Comparison of ENCODE assay signal across 14 mouse cellular contexts in the genomic region with DNA sequence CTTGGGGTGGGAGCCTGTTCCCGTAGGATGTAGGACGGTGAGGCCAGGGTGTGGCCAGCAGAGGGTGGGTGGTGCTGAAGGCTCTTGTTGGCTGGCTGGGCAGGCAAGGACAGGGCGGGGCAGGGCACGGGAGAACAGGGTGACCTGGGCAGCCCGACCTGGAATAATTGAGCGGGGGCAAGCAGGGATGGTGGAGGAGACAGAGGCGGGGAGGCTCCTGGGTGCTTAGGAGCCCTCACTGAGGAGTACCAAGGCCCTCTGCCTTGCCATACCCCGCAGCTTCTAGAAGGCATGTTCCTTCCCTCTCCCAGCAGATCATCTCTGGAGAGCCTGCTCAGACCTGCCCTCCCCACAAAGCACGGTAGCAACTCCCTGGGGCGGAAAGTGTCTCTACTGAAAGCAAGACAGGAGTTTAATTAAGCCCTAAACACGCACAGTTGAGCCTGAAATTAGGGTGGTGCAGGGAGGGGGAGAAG. TPM values are rescaled to one million over a fixed set of nuclear protein-coding genes. Genes with fewer than 3 reads are reported as not detected.
DNase-seq lines count a peak whose midpoint lies in the region; ATAC-seq lines count a peak whose summit lies in the region.
"Had no signal": no experiment of that assay in that cellular context is flagged by ENCODE, and none has a peak within 500 bp of the region (broad histone marks: within the 10 kb centered on the region; RNA-seq: fewer than 3 reads in every experiment).

No protein-coding gene starts in this region.

- ATAC-seq in lung, embryonic 16.5 days (ENCODE audit: low read depth): peak; percentile 71
- no peak for ATAC-seq in megakaryocyte-erythroid progenitor cell, adult 5-6 weeks (replicated peaks; ENCODE audit: low FRiP score, low TSS enrichment, poor library complexity, severe bottlenecking)

- H3K9me3 ChIP-seq in heart, embryonic 10.5 days: no peaks in the 10 kb centered on the region
- no peaks in the 10 kb centered on the region for H3K9me3 ChIP-seq in lung, embryonic 16.5 days (ENCODE audit: control insufficient read depth, low read length)
- H3K9me3 ChIP-seq: neural tube, embryonic 15.5 days had no signal

- DNase-seq in heart, embryonic 10.5 days (ENCODE audit: low spot score): no peak
- no peak for DNase-seq in heart, postnatal 36 days
- DNase-seq in urinary bladder, postnatal 14 days (ENCODE audit: low spot score): peak; percentile 67
- no peak for DNase-seq in urinary bladder, adult 2 months (ENCODE audit: low spot score)
- no peak for DNase-seq in layer of hippocampus, adult 9-10 months (ENCODE audit: low spot score)
- no peak for DNase-seq in T-cell, adult 2 months (ENCODE audit: low spot score)
- DNase-seq: adrenal gland, postnatal 14 days; gastrocnemius, adult 2 months; right cerebral cortex, postnatal 14 days; thymus, postnatal 36 days had no signal

- H3K27ac ChIP-seq in heart, embryonic 10.5 days: peak overlapping the region; percentile 36; the same call in 1 of the 2 replicates
- H3K27ac ChIP-seq in lung, embryonic 16.5 days (ENCODE audit: low read length): no peak overlapping the region
- H3K27ac ChIP-seq: gastrocnemius, adult 2 months; neural tube, embryonic 15.5 days had no signal

- intact Hi-C loops in heart, postnatal 36 days (cut with DNase I): no loop called here

- peaks cover 18% of the 10 kb centered on the region; the same call in 1 of the 2 replicates for H3K27me3 ChIP-seq in heart, embryonic 10.5 days (ENCODE audit: insufficient read depth, poor library complexity, severe bottlenecking)
- no peaks in the 10 kb centered on the region for H3K27me3 ChIP-seq in lung, embryonic 16.5 days (ENCODE audit: control insufficient read depth, insufficient read depth, low read depth, low read length)
- H3K27me3 ChIP-seq: neural tube, embryonic 15.5 days had no signal

- H3K4me3 ChIP-seq in heart, embryonic 10.5 days: no peak overlapping the region
- H3K4me3 ChIP-seq in lung, embryonic 16.5 days (ENCODE audit: low read length): no peak overlapping the region
- H3K4me3 ChIP-seq: gastrocnemius, adult 2 months; neural tube, embryonic 15.5 days had no signal

- H3K4me1 ChIP-seq in heart, embryonic 10.5 days: peaks cover 3% of the 10 kb centered on the region; the same call in 1 of the 2 replicates
- H3K4me1 ChIP-seq in lung, embryonic 16.5 days (replicated peaks; ENCODE audit: control insufficient read depth, insufficient read depth, low read length): no peaks in the 10 kb centered on the region
- H3K4me1 ChIP-seq: neural tube, embryonic 15.5 days had no signal

- no peak overlapping the region for H3K9ac ChIP-seq in lung, embryonic 16.5 days (ENCODE audit: low read length)
- H3K9ac ChIP-seq: neural tube, embryonic 15.5 days had no signal

- no peak overlapping the region for H3K4me2 ChIP-seq in lung, embryonic 16.5 days (ENCODE audit: low read depth, low read length)
- H3K4me2 ChIP-seq: liver, embryonic 11.5 days; neural tube, embryonic 15.5 days had no signal

- WGBS in heart, embryonic 10.5 days: 39% methylated on average over 11 of the region's 11 CpGs
- WGBS in lung, embryonic 16.5 days: 40% methylated on average over 11 of the region's 11 CpGs

- no peaks in the 10 kb centered on the region for H3K36me3 ChIP-seq in heart, embryonic 10.5 days
- no peaks in the 10 kb centered on the region for H3K36me3 ChIP-seq in lung, embryonic 16.5 days (ENCODE audit: control insufficient read depth, insufficient read depth, low read length)
- H3K36me3 ChIP-seq: neural tube, embryonic 15.5 days had no signal

RNA-seq across cellular contexts. Expression of gene Fosl2, which starts 14.7 kb away (rescaled TPM):
- 2.1 TPM in 2 replicates for polyA plus RNA-seq in heart, embryonic 10.5 days (2016; fragmentation: Nextera tagmentation; extraction: Ambion mirVana)
- 10 to 100 TPM; 28.4 to 35.1 TPM for total RNA-seq in heart, postnatal 36 days (2021)
- polyA plus RNA-seq in urinary bladder, adult 2 months (2012; rRNA removed): 44.7 and 51.4 TPM in 2 replicates
- 3.4 and 4.7 TPM in 2 replicates for polyA plus RNA-seq in lung, embryonic 16.5 days (2015; fragmentation: Nextera tagmentation; extraction: Ambion mirVana)
- total RNA-seq in megakaryocyte-erythroid progenitor cell, adult 5-6 weeks (2014; fragmentation: Nextera tagmentation): 1.2 and 3.4 TPM in 2 replicates
- 1.8 and 6.8 TPM in 2 replicates for total RNA-seq in megakaryocyte-erythroid progenitor cell, adult 5-6 weeks (2017)
